Mouse (Mus musculus) bone marrow macrophage, adult 2 months (primary cell): ENCODE data around the gene Tbc1d13.

Source experiments
- CTCF ChIP-seq: IDR thresholded peaks from 2 replicates; pipeline ENCODE4 v1.5.1; 2012; ENCODE audit warnings: low read depth, mild to moderate bottlenecking, low read length, moderate library complexity
- POLR2A ChIP-seq: IDR thresholded peaks from 2 replicates; pipeline ENCODE4 v1.6.1; 2012; ENCODE audit warnings: mild to moderate bottlenecking, low read depth, low read length, borderline replicate concordance

DNA sequence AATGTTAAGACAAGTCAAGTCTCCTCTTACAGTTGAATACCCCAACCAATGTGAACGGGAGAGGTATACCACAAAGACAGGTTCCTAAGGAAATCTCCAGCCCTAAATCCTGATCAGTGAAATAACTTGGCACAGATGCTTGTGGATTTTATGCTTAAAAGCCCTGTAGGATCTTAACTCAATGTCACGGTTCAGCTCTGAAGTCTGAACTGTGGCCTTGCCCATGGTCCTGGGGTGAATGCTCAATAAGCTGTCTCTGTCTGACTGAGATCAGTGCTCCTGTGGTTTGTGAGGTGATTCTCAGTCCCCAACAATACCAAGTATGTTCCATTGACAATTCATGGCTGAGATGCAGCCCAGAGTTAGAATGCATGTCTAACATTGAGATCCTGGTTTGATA lies 48.9 kb downstream of the Tbc1d13 start:
- TF ChIP-seq CTCF = no peak
- TF ChIP-seq POLR2A = no peak
